Mouse (Mus musculus) liver, embryonic 12.5 days (tissue): ENCODE results near the gene 1700019N19Rik. TPM values are rescaled to one million over a fixed set of nuclear protein-coding genes. Genes with fewer than 3 reads are reported as not detected.

Experiments used
- ATAC-seq: fragments of 200-750 bp; cut with Nextera tagmentation; 2 replicates; pipeline ENCODE4 v1.8.0; 2017; ENCODE audit warnings: moderate number of reproducible peaks, mild to moderate bottlenecking, moderate library complexity
- H3K27ac ChIP-seq: fragments of 300-500 bp; sonication (generic); 2 replicates; pipeline ENCODE4 v1.5.1; 2016; ENCODE audit warnings: mild to moderate bottlenecking
- H3K27me3 ChIP-seq: fragments of 300-500 bp; sonication (generic); replicated peaks from 2 replicates; pipeline ENCODE4 v1.6.1; 2016; ENCODE audit warnings: mild to moderate bottlenecking, moderate library complexity
- H3K36me3 ChIP-seq: fragments of 300-500 bp; sonication (generic); 2 replicates; pipeline ENCODE4 v1.6.1; 2016; ENCODE audit warnings: mild to moderate bottlenecking, moderate library complexity
- H3K4me1 ChIP-seq: fragments of 300-500 bp; sonication (generic); 2 replicates; pipeline ENCODE4 v1.6.1; 2016
- H3K4me2 ChIP-seq: fragments of 300-500 bp; sonication (generic); 2 replicates; pipeline ENCODE4 v1.6.1; 2016; ENCODE audit warnings: mild to moderate bottlenecking, moderate library complexity
- H3K4me3 ChIP-seq: fragments of 300-500 bp; sonication (generic); 2 replicates; pipeline ENCODE4 v1.5.1; 2016; ENCODE audit warnings: mild to moderate bottlenecking, moderate library complexity
- H3K9ac ChIP-seq: fragments of 300-500 bp; sonication (generic); 2 replicates; pipeline ENCODE4 v1.6.1; 2016; ENCODE audit warnings: mild to moderate bottlenecking, moderate library complexity
- H3K9me3 ChIP-seq: fragments of 300-500 bp; sonication (generic); replicated peaks from 2 replicates; pipeline ENCODE4 v1.6.1; 2016; ENCODE audit warnings: mild to moderate bottlenecking, moderate library complexity
- WGBS: fragments of 180-500 bp; shearing (Covaris S2); methylation state at CpG from one replicate; pipeline ENCODE4 v1.1.7; 2016; ENCODE audit not compliant: insufficient replicate concordance; 5-methylcytosine and 5-hydroxymethylcytosine counted together
- polyA plus RNA-seq: library from polyadenylated mRNA; unstranded; fragments of >200 nt; fragmentation: Nextera tagmentation; extraction: Ambion mirVana; gene quantifications from 2 replicates; pipeline ENCODE4 v1.2.1, GENCODE M21; 2016

The 1700019N19Rik gene
- 0.13 TPM in 1 of 2 replicates, not detected in the other for polyA plus RNA-seq

- H3K9me3 ChIP-seq: no peaks in the 10 kb centered on the region
- H3K27me3 ChIP-seq: no peaks in the 10 kb centered on the region
- H3K4me1 ChIP-seq: no peaks in the 10 kb centered on the region
- H3K9ac ChIP-seq: no peak within 1 kb of the TSS
- no peak within 1 kb of the TSS for H3K4me2 ChIP-seq
- no peak for ATAC-seq
- H3K4me3 ChIP-seq: no peak within 1 kb of the TSS
- WGBS: 42% methylated on average over 10 of the region's 10 CpGs
- no peak within 1 kb of the TSS for H3K27ac ChIP-seq
- H3K36me3 ChIP-seq: no peaks in the 10 kb centered on the region
Observed at GRCm38 (mm10) chr19:58794284-58794683, at the start of gene 1700019N19Rik. TSS of gene 1700019N19Rik (minus strand) at chr19:58794461.

GRCm38 (mm10) chr19:58843606-58844005, 49.3 kb upstream of the 1700019N19Rik start:
- H3K4me3 ChIP-seq: no peak overlapping the region
- no peak for ATAC-seq
- no peaks in the 10 kb centered on the region for H3K4me1 ChIP-seq
- H3K27ac ChIP-seq: no peak overlapping the region
- WGBS: 67% methylated on average over 3 of the region's 3 CpGs
- H3K36me3 ChIP-seq: no peaks in the 10 kb centered on the region
- no peaks in the 10 kb centered on the region for H3K27me3 ChIP-seq
- no peak overlapping the region for H3K4me2 ChIP-seq
- no peaks in the 10 kb centered on the region for H3K9me3 ChIP-seq
- no peak overlapping the region for H3K9ac ChIP-seq

GRCm38 (mm10) chr19:58840721-58841271, 46.5 kb upstream of the 1700019N19Rik start:
- Histone ChIP-seq H3K36me3 (no peaks in the 10 kb centered on the region), H3K27me3 (no peaks in the 10 kb centered on the region), H3K27ac (no peak overlapping the region), H3K4me3 (no peak overlapping the region), H3K9ac (no peak overlapping the region), H3K9me3 (no peaks in the 10 kb centered on the region), H3K4me1 (no peaks in the 10 kb centered on the region), H3K4me2 (no peak overlapping the region)
- ATAC-seq: no peak
- 70% methylated on average over 5 of the region's 5 CpGs for WGBS

GRCm38 (mm10) chr19:58839806-58840205, 45.5 kb upstream of the 1700019N19Rik start:
- no peak overlapping the region for H3K4me3 ChIP-seq
- H3K27me3 ChIP-seq: no peaks in the 10 kb centered on the region
- no peaks in the 10 kb centered on the region for H3K9me3 ChIP-seq
- no peak overlapping the region for H3K4me2 ChIP-seq
- 65% methylated on average over 4 of the region's 4 CpGs for WGBS
- no peak overlapping the region for H3K9ac ChIP-seq
- no peaks in the 10 kb centered on the region for H3K36me3 ChIP-seq
- H3K27ac ChIP-seq: no peak overlapping the region
- no peaks in the 10 kb centered on the region for H3K4me1 ChIP-seq
- no peak for ATAC-seq

- H3K27me3 ChIP-seq: no peaks in the 10 kb centered on the region
- H3K4me2 ChIP-seq: no peak overlapping the region
- ATAC-seq: no peak
- H3K4me1 ChIP-seq: no peaks in the 10 kb centered on the region
- no peaks in the 10 kb centered on the region for H3K9me3 ChIP-seq
- H3K4me3 ChIP-seq: no peak overlapping the region
- 66% methylated on average over 3 of the region's 3 CpGs for WGBS
- no peaks in the 10 kb centered on the region for H3K36me3 ChIP-seq
- no peak overlapping the region for H3K9ac ChIP-seq
- H3K27ac ChIP-seq: no peak overlapping the region
Observed at GRCm38 (mm10) chr19:58839345-58839744, 45.1 kb upstream of the 1700019N19Rik start.

- no peak overlapping the region for H3K27ac ChIP-seq
- no peak overlapping the region for H3K4me3 ChIP-seq
- no peak overlapping the region for H3K4me2 ChIP-seq
- H3K9ac ChIP-seq: no peak overlapping the region
- H3K4me1 ChIP-seq: no peaks in the 10 kb centered on the region
- ATAC-seq: no peak
- H3K36me3 ChIP-seq: no peaks in the 10 kb centered on the region
- H3K27me3 ChIP-seq: no peaks in the 10 kb centered on the region
- WGBS: 52% methylated on average over 9 of the region's 9 CpGs
- no peaks in the 10 kb centered on the region for H3K9me3 ChIP-seq
Observed at GRCm38 (mm10) chr19:58838706-58839105, 44.4 kb upstream of the 1700019N19Rik start.

- Histone ChIP-seq H3K36me3 (no peaks in the 10 kb centered on the region), H3K4me1 (no peaks in the 10 kb centered on the region), H3K4me2 (no peak overlapping the region), H3K27ac (no peak overlapping the region), H3K4me3 (no peak overlapping the region), H3K9ac (no peak overlapping the region), H3K9me3 (no peaks in the 10 kb centered on the region), H3K27me3 (no peaks in the 10 kb centered on the region)
- ATAC-seq: no peak
- 71% methylated on average over 13 of the region's 13 CpGs for WGBS
Observed at GRCm38 (mm10) chr19:58833639-58834180, 39.4 kb upstream of the 1700019N19Rik start.

- no peak overlapping the region for H3K4me2 ChIP-seq
- H3K9me3 ChIP-seq: no peaks in the 10 kb centered on the region
- H3K27ac ChIP-seq: no peak overlapping the region
- ATAC-seq: no peak
- WGBS: 49% methylated on average over 2 of the region's 2 CpGs
- no peaks in the 10 kb centered on the region for H3K27me3 ChIP-seq
- H3K4me3 ChIP-seq: no peak overlapping the region
- H3K36me3 ChIP-seq: no peaks in the 10 kb centered on the region
- H3K9ac ChIP-seq: no peak overlapping the region
- no peaks in the 10 kb centered on the region for H3K4me1 ChIP-seq
Observed at GRCm38 (mm10) chr19:58832988-58833387, 38.7 kb upstream of the 1700019N19Rik start.

GRCm38 (mm10) chr19:58831280-58831922, 37.1 kb upstream of the 1700019N19Rik start:
- WGBS: 78% methylated on average over 9 of the region's 9 CpGs
- no peaks in the 10 kb centered on the region for H3K27me3 ChIP-seq
- H3K27ac ChIP-seq: no peak overlapping the region

GRCm38 (mm10) chr19:58830182-58830581, 35.9 kb upstream of the 1700019N19Rik start:
- Histone ChIP-seq H3K4me1 (no peaks in the 10 kb centered on the region), H3K4me3 (no peak overlapping the region), H3K9me3 (no peaks in the 10 kb centered on the region), H3K27me3 (no peaks in the 10 kb centered on the region), H3K4me2 (no peak overlapping the region), H3K9ac (no peak overlapping the region), H3K36me3 (no peaks in the 10 kb centered on the region), H3K27ac (no peak overlapping the region)
- no peak for ATAC-seq
- 83% methylated on average over 7 of the region's 7 CpGs for WGBS

More at GRCm38 (mm10) chr19:58831280-58831922, 37.1 kb upstream of the 1700019N19Rik start:
- Histone ChIP-seq H3K9me3 (no peaks in the 10 kb centered on the region), H3K9ac (no peak overlapping the region), H3K4me1 (no peaks in the 10 kb centered on the region), H3K4me3 (no peak overlapping the region), H3K36me3 (no peaks in the 10 kb centered on the region), H3K4me2 (no peak overlapping the region)
- ATAC-seq: no peak

- no peaks in the 10 kb centered on the region for H3K27me3 ChIP-seq
- no peak overlapping the region for H3K4me2 ChIP-seq
- no peak overlapping the region for H3K4me3 ChIP-seq
- ATAC-seq: no peak
- no peaks in the 10 kb centered on the region for H3K9me3 ChIP-seq
- no peaks in the 10 kb centered on the region for H3K36me3 ChIP-seq
- no peak overlapping the region for H3K9ac ChIP-seq
- H3K4me1 ChIP-seq: no peaks in the 10 kb centered on the region
- 67% methylated on average over 5 of the region's 5 CpGs for WGBS
- no peak overlapping the region for H3K27ac ChIP-seq
Observed at GRCm38 (mm10) chr19:58829575-58829974, 35.3 kb upstream of the 1700019N19Rik start.

- Histone ChIP-seq H3K9ac (no peak overlapping the region), H3K36me3 (no peaks in the 10 kb centered on the region), H3K4me2 (no peak overlapping the region), H3K27me3 (no peaks in the 10 kb centered on the region), H3K4me1 (no peaks in the 10 kb centered on the region), H3K27ac (no peak overlapping the region), H3K9me3 (no peaks in the 10 kb centered on the region), H3K4me3 (no peak overlapping the region)
- no peak for ATAC-seq
- 52% methylated on average over 7 of the region's 7 CpGs for WGBS
Observed at GRCm38 (mm10) chr19:58827656-58828055, 33.4 kb upstream of the 1700019N19Rik start.
